ENCODE assay signal across 9 mouse cellular contexts in the genomic region with DNA sequence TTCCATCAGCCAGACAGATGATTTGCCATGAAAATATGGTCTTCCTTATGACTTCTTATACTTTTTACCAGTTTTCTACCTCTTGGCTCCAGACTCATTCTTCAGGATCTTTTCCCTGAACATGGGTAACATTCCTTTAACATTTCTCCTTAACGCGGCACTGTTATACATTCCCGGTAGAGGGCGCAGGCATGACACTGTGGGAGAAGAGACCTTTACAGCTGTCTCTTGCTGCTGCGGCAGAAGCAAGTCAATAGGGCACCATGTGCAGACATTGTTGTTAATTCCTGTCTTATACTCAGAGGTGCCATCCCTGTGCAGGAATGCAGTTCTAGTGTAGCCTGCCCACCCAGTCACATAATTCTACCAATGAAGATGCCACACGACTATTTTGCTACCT.
DNase-seq lines count a peak whose midpoint lies in the region; ATAC-seq and TF ChIP-seq lines count a peak whose summit lies in the region.
"Had no signal": no experiment of that assay in that cellular context is flagged by ENCODE, and none has a peak within 500 bp of the region (broad histone marks: within the 10 kb centered on the region; RNA-seq: fewer than 3 reads in every experiment).

No protein-coding gene starts in this region.

- no peaks in the 10 kb centered on the region for H3K27me3 ChIP-seq in forebrain, embryonic 10.5 days (ENCODE audit: poor library complexity, severe bottlenecking)
- no peaks in the 10 kb centered on the region for H3K27me3 ChIP-seq in forebrain, embryonic 16.5 days (replicated peaks; ENCODE audit: control insufficient read depth, insufficient read depth, low read length)
- no peaks in the 10 kb centered on the region for H3K27me3 ChIP-seq in midbrain, embryonic 12.5 days
- H3K27me3 ChIP-seq in midbrain, embryonic 15.5 days (replicated peaks), result no peaks in the 10 kb centered on the region
- no peaks in the 10 kb centered on the region for H3K27me3 ChIP-seq in kidney, postnatal 0 days (ENCODE audit: insufficient read depth, low read length)
- no peaks in the 10 kb centered on the region for H3K27me3 ChIP-seq in neural tube, embryonic 11.5 days (ENCODE audit: control insufficient read depth, insufficient read depth, low read length)

- peak; percentile 35 for DNase-seq in forebrain, embryonic 10.5 days (ENCODE audit: extremely low spot score, low spot score)
- DNase-seq in kidney, postnatal 0 days (ENCODE audit: low spot score), result peak; percentile 66
- peak; percentile 56 for DNase-seq in neural tube, embryonic 11.5 days (ENCODE audit: low spot score)
- no peak for DNase-seq in spleen, postnatal 14 days (ENCODE audit: low spot score in 2 of 2)

- no peak overlapping the region for H3K4me2 ChIP-seq in forebrain, embryonic 16.5 days (ENCODE audit: low read length)
- no peak overlapping the region for H3K4me2 ChIP-seq in midbrain, embryonic 12.5 days (replicated peaks)
- H3K4me2 ChIP-seq in midbrain, embryonic 15.5 days, result no peak overlapping the region
- no peak overlapping the region for H3K4me2 ChIP-seq in kidney, postnatal 0 days (ENCODE audit: low read length)
- H3K4me2 ChIP-seq in neural tube, embryonic 11.5 days (ENCODE audit: low read depth), result no peak overlapping the region

- 0 out of 2 replicates have a peak, but pooled peaks cover 5% of the 10 kb centered on the region for H3K4me1 ChIP-seq in forebrain, embryonic 10.5 days
- no peaks in the 10 kb centered on the region for H3K4me1 ChIP-seq in forebrain, embryonic 16.5 days (replicated peaks; ENCODE audit: control insufficient read depth, insufficient read depth, low read length)
- no peaks in the 10 kb centered on the region for H3K4me1 ChIP-seq in midbrain, embryonic 12.5 days
- no peaks in the 10 kb centered on the region for H3K4me1 ChIP-seq in midbrain, embryonic 15.5 days
- no peaks in the 10 kb centered on the region for H3K4me1 ChIP-seq in kidney, postnatal 0 days (replicated peaks; ENCODE audit: insufficient read depth, low read length)
- H3K4me1 ChIP-seq in neural tube, embryonic 11.5 days (ENCODE audit: control insufficient read depth, insufficient read depth, low read length), result no peaks in the 10 kb centered on the region

- no peaks in the 10 kb centered on the region for H3K36me3 ChIP-seq in forebrain, embryonic 10.5 days (replicated peaks)
- no peaks in the 10 kb centered on the region for H3K36me3 ChIP-seq in forebrain, embryonic 16.5 days (ENCODE audit: control insufficient read depth, insufficient read depth)
- no peaks in the 10 kb centered on the region for H3K36me3 ChIP-seq in midbrain, embryonic 12.5 days
- no peaks in the 10 kb centered on the region for H3K36me3 ChIP-seq in midbrain, embryonic 15.5 days (replicated peaks)
- no peaks in the 10 kb centered on the region for H3K36me3 ChIP-seq in kidney, postnatal 0 days (ENCODE audit: insufficient read depth, low read length)
- no peaks in the 10 kb centered on the region for H3K36me3 ChIP-seq in neural tube, embryonic 11.5 days (ENCODE audit: control insufficient read depth, insufficient read depth, low read length)

- peak; percentile 82 for TF ChIP-seq CTCF in kidney, postnatal 0 days (IDR thresholded peaks at IDR 0.05; ENCODE audit: low read depth)

- H3K4me3 ChIP-seq in forebrain, embryonic 10.5 days, result no peak overlapping the region
- H3K4me3 ChIP-seq in forebrain, embryonic 16.5 days (replicated peaks; ENCODE audit: low read length), result no peak overlapping the region
- H3K4me3 ChIP-seq in midbrain, embryonic 12.5 days, result no peak overlapping the region
- H3K4me3 ChIP-seq in midbrain, embryonic 15.5 days, result no peak overlapping the region
- H3K4me3 ChIP-seq in kidney, postnatal 0 days (replicated peaks; ENCODE audit: low read depth, low read length), result no peak overlapping the region
- H3K4me3 ChIP-seq in neural tube, embryonic 11.5 days (ENCODE audit: low read depth, low read length), result no peak overlapping the region

- H3K27ac ChIP-seq in forebrain, embryonic 10.5 days, result no peak overlapping the region
- no peak overlapping the region for H3K27ac ChIP-seq in forebrain, embryonic 16.5 days (ENCODE audit: low read length)
- no peak overlapping the region for H3K27ac ChIP-seq in midbrain, embryonic 12.5 days (replicated peaks)
- no peak overlapping the region for H3K27ac ChIP-seq in midbrain, embryonic 15.5 days
- no peak overlapping the region for H3K27ac ChIP-seq in kidney, postnatal 0 days
- H3K27ac ChIP-seq in neural tube, embryonic 11.5 days (ENCODE audit: low read depth, low read length), result no peak overlapping the region
- H3K27ac ChIP-seq: macrophage had no signal

- no peaks in the 10 kb centered on the region for H3K9me3 ChIP-seq in forebrain, embryonic 10.5 days
- no peaks in the 10 kb centered on the region for H3K9me3 ChIP-seq in forebrain, embryonic 16.5 days (ENCODE audit: control insufficient read depth, low read length)
- H3K9me3 ChIP-seq in midbrain, embryonic 12.5 days, result no peaks in the 10 kb centered on the region
- H3K9me3 ChIP-seq in midbrain, embryonic 15.5 days, result no peaks in the 10 kb centered on the region
- no peaks in the 10 kb centered on the region for H3K9me3 ChIP-seq in kidney, postnatal 0 days (replicated peaks; ENCODE audit: low read length)
- no peaks in the 10 kb centered on the region for H3K9me3 ChIP-seq in neural tube, embryonic 11.5 days (ENCODE audit: control insufficient read depth, low read length)

- 25% methylated on average over 6 of the region's 6 CpGs for WGBS in forebrain, embryonic 10.5 days
- 30% methylated on average over 6 of the region's 6 CpGs for WGBS in forebrain, embryonic 16.5 days
- WGBS in midbrain, embryonic 12.5 days, result 22% methylated on average over 6 of the region's 6 CpGs
- 21% methylated on average over 6 of the region's 6 CpGs for WGBS in midbrain, embryonic 15.5 days
- WGBS in kidney, postnatal 0 days, result 35% methylated on average over 6 of the region's 6 CpGs
- WGBS in neural tube, embryonic 11.5 days, result 28% methylated on average over 6 of the region's 6 CpGs

- H3K9ac ChIP-seq in forebrain, embryonic 16.5 days (replicated peaks; ENCODE audit: low read depth, low read length), result no peak overlapping the region
- no peak overlapping the region for H3K9ac ChIP-seq in midbrain, embryonic 12.5 days (replicated peaks)
- no peak overlapping the region for H3K9ac ChIP-seq in midbrain, embryonic 15.5 days
- H3K9ac ChIP-seq in kidney, postnatal 0 days (ENCODE audit: low read depth, low read length), result no peak overlapping the region
- H3K9ac ChIP-seq in neural tube, embryonic 11.5 days (ENCODE audit: low read length), result no peak overlapping the region

- no peak for ATAC-seq in forebrain, embryonic 16.5 days
- ATAC-seq in midbrain, embryonic 12.5 days (ENCODE audit: low FRiP score, low read depth), result peak; percentile 63
- no peak for ATAC-seq in midbrain, embryonic 15.5 days (replicated peaks)
- ATAC-seq in common myeloid progenitor, adult 5-6 weeks (replicated peaks; ENCODE audit: low read depth, poor library complexity, severe bottlenecking), result peak; percentile 93
- no peak for ATAC-seq in kidney, postnatal 0 days (replicated peaks; ENCODE audit: low FRiP score, low read depth)
- peak; percentile 50 for ATAC-seq in neural tube, embryonic 11.5 days (ENCODE audit: insufficient read depth, low FRiP score, low TSS enrichment)

Comparison
In these comparisons a context has a peak if more than half of its experiments do, and no peak if none do; other contexts are left out.
1. ATAC-seq: peak in midbrain, embryonic 12.5 days (single experiment), common myeloid progenitor, adult 5-6 weeks (single experiment) and neural tube, embryonic 11.5 days (single experiment); none in forebrain, embryonic 16.5 days (single experiment), midbrain, embryonic 15.5 days (single experiment) and kidney, postnatal 0 days (single experiment).
2. DNase-seq: peak in forebrain, embryonic 10.5 days (single experiment), kidney, postnatal 0 days (single experiment) and neural tube, embryonic 11.5 days (single experiment); none in spleen, postnatal 14 days (0 of 2).